Mouse (Mus musculus) skeletal muscle tissue, adult 2 months (tissue): Measurements from ENCODE around the gene Rras.
A peak's percentile ranks its signal among the peaks of the same experiment; 100 is the strongest.

ENCODE experiments used
- DNase-seq: peaks from one replicate; pipeline ENCODE4 v3.0.0-alpha.2; 2012; ENCODE audit warnings: low read depth, low spot score

Gene Rras

GRCm38 (mm10) chr7:45052181-45052861, 34.6 kb downstream of the Rras start:
- DNase-seq: no peak

- no peak for DNase-seq
Measured at GRCm38 (mm10) chr7:45052862-45053116, 35.0 kb downstream of the Rras start, which contains the start of gene Prr12. Prr12 (minus strand) TSS chr7:45052881.

- peak; percentile 83 for DNase-seq
Measured at GRCm38 (mm10) chr7:45053117-45053930, 35.6 kb downstream of the Rras start.

GRCm38 (mm10) chr7:45053931-45054510, 36.3 kb downstream of the Rras start:
- peak; percentile 97 for DNase-seq

GRCm38 (mm10) chr7:45056329-45056971, 38.7 kb downstream of the Rras start:
- no peak for DNase-seq

- no peak for DNase-seq
Measured at GRCm38 (mm10) chr7:45056972-45057348, 39.2 kb downstream of the Rras start.

GRCm38 (mm10) chr7:45058607-45059571, 41.1 kb downstream of the Rras start:
- DNase-seq: no peak

GRCm38 (mm10) chr7:45060632-45061122, 42.9 kb downstream of the Rras start:
- no peak for DNase-seq

GRCm38 (mm10) chr7:45061532-45062075, 43.8 kb downstream of the Rras start:
- DNase-seq: no peak

GRCm38 (mm10) chr7:45062239-45062835, 44.6 kb downstream of the Rras start, which contains the start of the genes Nosip and Prrg2:
Nosip (plus strand) TSS chr7:45062429.
Prrg2 (minus strand) TSS chr7:45062677.
- DNase-seq: peak; percentile 96

GRCm38 (mm10) chr7:45067190-45067999, 49.6 kb downstream of the Rras start:
- DNase-seq: no peak

GRCm38 (mm10) chr7:45068000-45068318, 50.2 kb downstream of the Rras start:
- DNase-seq: no peak

GRCm38 (mm10) chr7:45069671-45070070, 51.9 kb downstream of the Rras start:
- DNase-seq: no peak
